Mouse (Mus musculus) mouse embryonic stem cell (cell line): ENCODE results near the gene Adgrl3.

Source experiments
- in situ Hi-C, 2 experiments: fragments of 300-500 bp; cut with MboI; formaldehyde crosslinking; loops; 1 replicate in 1 of 2; 3 replicates in 1 of 2; pipeline ENCODE4 v1.14.3; 2019 to 2020; ENCODE audit warnings: low sequenced_read_pairs in 2 of 2, low pct_unique_long_range_greater_than_20kb in 1 of 2, mixed read lengths in 1 of 2; ENCODE audit not compliant: unreplicated experiment in 1 of 2

Gene Adgrl3

GRCm38 (mm10) chr5:81674975-81675371 is 655.0 kb downstream of the Adgrl3 start:
- in situ Hi-C loops, result no loop called here

GRCm38 (mm10) chr5:81676896-81677295 is 657.0 kb downstream of the Adgrl3 start:
- in situ Hi-C loops, result no loop called here

- in situ Hi-C loops, result no loop called here
These were observed 666.3 kb downstream of the Adgrl3 start for GRCm38 (mm10) chr5:81686206-81686605.

- in situ Hi-C loops, result no loop called here
These were observed 666.9 kb downstream of the Adgrl3 start for GRCm38 (mm10) chr5:81686845-81687244.

- in situ Hi-C loops, result no loop called here
These were observed 709.7 kb downstream of the Adgrl3 start for GRCm38 (mm10) chr5:81729620-81730019.

- in situ Hi-C loops, result no loop called here
These were observed 716.1 kb downstream of the Adgrl3 start for GRCm38 (mm10) chr5:81736008-81736407.

GRCm38 (mm10) chr5:81738286-81739032 is 718.5 kb downstream of the Adgrl3 start:
- in situ Hi-C loops, result no loop called here

- in situ Hi-C loops, result no loop called here
These were observed 732.5 kb downstream of the Adgrl3 start for GRCm38 (mm10) chr5:81752426-81752825.

GRCm38 (mm10) chr5:81755711-81756110 is 735.8 kb downstream of the Adgrl3 start:
- in situ Hi-C loops, result no loop called here

- in situ Hi-C loops, result no loop called here
These were observed 737.3 kb downstream of the Adgrl3 start for GRCm38 (mm10) chr5:81757093-81757725.

- in situ Hi-C loops, result no loop called here
These were observed 756.3 kb downstream of the Adgrl3 start for GRCm38 (mm10) chr5:81776234-81776633.

GRCm38 (mm10) chr5:81776746-81777145 is 756.8 kb downstream of the Adgrl3 start:
- in situ Hi-C loops, result no loop called here

GRCm38 (mm10) chr5:81784770-81785169 is 764.8 kb downstream of the Adgrl3 start:
- in situ Hi-C loops, result no loop called here

GRCm38 (mm10) chr5:81790710-81791109 is 770.8 kb downstream of the Adgrl3 start:
- in situ Hi-C loops, result no loop called here

- in situ Hi-C loops, result no loop called here
These were observed 774.2 kb downstream of the Adgrl3 start for GRCm38 (mm10) chr5:81794125-81794524.

GRCm38 (mm10) chr5:81794601-81795000 is 774.7 kb downstream of the Adgrl3 start:
- in situ Hi-C loops, result no loop called here

- in situ Hi-C loops, result no loop called here
These were observed 776.2 kb downstream of the Adgrl3 start for GRCm38 (mm10) chr5:81796128-81796527.

- in situ Hi-C loops, result no loop called here
These were observed 791.0 kb downstream of the Adgrl3 start for GRCm38 (mm10) chr5:81810966-81811365.

GRCm38 (mm10) chr5:81832076-81832475 is 812.1 kb downstream of the Adgrl3 start:
- in situ Hi-C loops, result no loop called here

GRCm38 (mm10) chr5:81832679-81833078 is 812.7 kb downstream of the Adgrl3 start:
- in situ Hi-C loops, result no loop called here
